Mouse (Mus musculus) lung, embryonic 16.5 days (tissue): ENCODE data around the gene Syt2. TPM values are rescaled to one million over a fixed set of nuclear protein-coding genes. Genes with fewer than 3 reads are reported as not detected.

Experiments
- ATAC-seq: fragments of 200-750 bp; cut with Nextera tagmentation; 2 replicates; pipeline ENCODE4 v1.8.0; 2017; ENCODE audit warnings: low read depth, mild to moderate bottlenecking, moderate library complexity
- H3K27ac ChIP-seq: fragments of 300-500 bp; sonication (generic); 2 replicates; pipeline ENCODE4 v1.5.1; 2014; ENCODE audit warnings: mild to moderate bottlenecking, control low read depth, low read length
- H3K27me3 ChIP-seq: fragments of 300-500 bp; sonication (generic); 2 replicates; pipeline ENCODE4 v1.6.1; 2014; ENCODE audit warnings: low read depth, low read length, mixed read lengths; ENCODE audit not compliant: control insufficient read depth, insufficient read depth
- H3K36me3 ChIP-seq: fragments of 300-500 bp; sonication (generic); 2 replicates; pipeline ENCODE4 v1.6.1; 2014; ENCODE audit warnings: low read length; ENCODE audit not compliant: control insufficient read depth, insufficient read depth
- H3K4me1 ChIP-seq: fragments of 300-500 bp; sonication (generic); replicated peaks from 2 replicates; pipeline ENCODE4 v1.6.1; 2014; ENCODE audit warnings: low read length, mixed read lengths; ENCODE audit not compliant: control insufficient read depth, insufficient read depth
- H3K4me2 ChIP-seq: fragments of 300-500 bp; sonication (generic); 2 replicates; pipeline ENCODE4 v1.6.1; 2014; ENCODE audit warnings: low read depth, low read length, control low read depth
- H3K4me3 ChIP-seq: fragments of 300-500 bp; sonication (generic); 2 replicates; pipeline ENCODE4 v1.5.1; 2014; ENCODE audit warnings: mild to moderate bottlenecking, low read length, control low read depth
- H3K9ac ChIP-seq: fragments of 300-500 bp; sonication (generic); 2 replicates; pipeline ENCODE4 v1.6.1; 2014; ENCODE audit warnings: low read length, control low read depth
- H3K9me3 ChIP-seq: fragments of 300-500 bp; sonication (generic); 2 replicates; pipeline ENCODE4 v1.6.1; 2016; ENCODE audit warnings: low read length; ENCODE audit not compliant: control insufficient read depth
- WGBS: fragments of 180-500 bp; shearing (Covaris S2); extraction: QIAGEN DNeasy Blood & Tissue Kit; methylation state at CpG from one replicate; pipeline ENCODE4 v1.1.7; 2014; 5-methylcytosine and 5-hydroxymethylcytosine counted together
- polyA plus RNA-seq: library from polyadenylated mRNA; unstranded; fragments of >200 nt; fragmentation: Nextera tagmentation; extraction: Ambion mirVana; gene quantifications from 2 replicates; pipeline ENCODE4 v1.2.1, GENCODE M21; 2015

The Syt2 gene
- polyA plus RNA-seq, 1 experiment from 2014 or later = 0.15 TPM

DNA sequence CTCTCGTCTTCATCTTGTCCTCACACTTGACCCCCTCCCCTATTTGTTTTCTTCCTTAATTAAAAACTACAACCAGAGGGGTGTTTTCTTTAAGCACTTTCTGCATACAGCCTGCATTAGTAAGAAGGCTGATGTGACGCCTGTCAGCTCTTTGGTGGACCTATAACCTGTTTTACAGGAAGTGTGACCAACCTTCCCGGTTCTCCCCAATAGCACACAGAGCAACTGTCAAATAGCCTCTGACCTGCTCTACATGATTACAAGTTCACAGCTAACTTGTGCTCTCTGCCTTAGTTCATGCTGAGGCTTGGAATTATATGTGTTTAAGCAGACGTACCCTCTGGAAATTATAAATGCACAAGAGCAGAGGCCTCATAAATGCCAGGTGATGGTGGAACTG, 120.0 kb downstream of the Syt2 start:
- no peak overlapping the region for H3K9ac ChIP-seq
- no peak for ATAC-seq
- 65% methylated on average over 4 of the region's 4 CpGs for WGBS

DNA sequence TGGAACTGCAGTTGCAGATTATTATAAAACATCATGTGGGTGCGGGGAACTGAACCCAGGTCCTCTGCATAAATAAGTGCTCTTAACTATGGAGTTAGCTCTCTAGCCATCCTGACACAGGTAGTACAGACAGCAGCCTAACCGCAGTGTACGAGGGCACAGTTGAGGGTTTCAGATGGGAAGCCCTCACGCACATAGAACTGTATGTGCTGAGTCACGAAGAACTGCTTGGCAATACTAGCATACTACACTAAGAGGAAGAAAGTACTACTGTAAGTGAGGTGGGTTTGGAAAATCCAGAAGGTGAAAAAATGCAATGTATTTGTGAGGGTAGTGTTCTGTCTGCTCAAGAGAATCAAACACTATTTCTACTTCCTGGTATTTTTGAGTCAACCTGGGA, 123.8 kb downstream of the Syt2 start:
- ATAC-seq = no peak
- 92% methylated on average over 5 of the region's 5 CpGs for WGBS
- peaks cover 11% of the 10 kb centered on the region for H3K36me3 ChIP-seq
- no peaks in the 10 kb centered on the region for H3K9me3 ChIP-seq
- H3K27me3 ChIP-seq = no peaks in the 10 kb centered on the region
- H3K4me1 ChIP-seq = peaks cover 45% of the 10 kb centered on the region
- peak overlapping the region; percentile 68; the same call in 1 of the 2 replicates for H3K27ac ChIP-seq
- H3K4me2 ChIP-seq = no peak overlapping the region
- H3K4me3 ChIP-seq = no peak overlapping the region
- H3K9ac ChIP-seq = no peak overlapping the region

More for the DNA sequence above, 120.0 kb downstream of the Syt2 start:
- Histone ChIP-seq H3K27me3 (no peaks in the 10 kb centered on the region), H3K27ac (no peak overlapping the region), H3K4me2 (no peak overlapping the region), H3K4me3 (no peak overlapping the region), H3K4me1 (peaks cover 18% of the 10 kb centered on the region), H3K9me3 (no peaks in the 10 kb centered on the region), H3K36me3 (peaks cover 9% of the 10 kb centered on the region)

DNA sequence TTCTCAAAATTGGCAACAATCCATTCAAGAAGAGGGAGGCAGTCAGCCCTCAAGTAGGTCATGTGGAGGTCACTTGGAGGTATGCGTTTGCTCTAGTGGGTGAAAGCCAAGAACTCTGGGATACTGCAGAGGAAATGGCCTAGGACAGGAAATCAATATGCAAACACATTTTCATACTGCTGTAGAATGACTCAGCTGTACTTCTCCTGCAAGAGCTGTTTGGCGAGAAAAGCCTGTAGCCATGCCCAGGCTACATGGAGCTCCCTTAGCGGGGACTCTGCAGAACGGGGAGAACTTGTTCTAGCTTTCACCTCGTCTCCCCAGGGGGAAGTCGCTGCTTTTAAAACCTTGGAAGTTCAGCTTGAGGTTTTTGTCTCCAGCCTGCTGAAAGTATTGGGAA, 124.9 kb downstream of the Syt2 start:
- H3K4me1 ChIP-seq = peaks cover 50% of the 10 kb centered on the region
- no peak overlapping the region for H3K4me3 ChIP-seq
- peak overlapping the region; percentile 83 for H3K27ac ChIP-seq
- H3K9me3 ChIP-seq = no peaks in the 10 kb centered on the region
- H3K4me2 ChIP-seq = no peak overlapping the region; the same call in 1 of the 2 replicates
- no peaks in the 10 kb centered on the region for H3K27me3 ChIP-seq
- peaks cover 11% of the 10 kb centered on the region for H3K36me3 ChIP-seq
- 15% methylated on average over 6 of the region's 6 CpGs for WGBS
- H3K9ac ChIP-seq = no peak overlapping the region
- peak; percentile 84 for ATAC-seq

DNA sequence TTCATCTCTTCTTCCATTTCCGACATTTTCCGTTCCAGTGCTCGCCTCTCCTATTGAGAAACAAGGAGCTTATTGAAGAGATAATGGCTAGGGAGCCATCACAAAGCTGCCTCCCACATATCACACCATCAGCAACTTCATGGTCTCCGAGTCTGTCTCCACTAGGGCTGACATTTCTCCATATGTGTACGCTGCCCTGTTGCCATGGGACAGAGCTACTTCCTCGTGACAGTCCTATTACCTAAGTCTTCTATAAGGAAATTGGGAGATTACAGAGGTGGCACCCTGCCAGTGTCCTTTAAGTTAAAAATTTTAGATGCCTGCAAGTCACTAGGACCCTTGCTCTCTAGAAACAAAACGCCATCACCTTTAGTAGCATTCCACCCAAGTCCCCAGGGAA, 125.5 kb downstream of the Syt2 start:
- no peak for ATAC-seq
- Histone ChIP-seq H3K4me1 (peaks cover 50% of the 10 kb centered on the region), H3K27me3 (no peaks in the 10 kb centered on the region), H3K36me3 (peaks cover 11% of the 10 kb centered on the region), H3K9ac (no peak overlapping the region), H3K4me2 (no peak overlapping the region), H3K27ac (peak overlapping the region; percentile 83), H3K4me3 (no peak overlapping the region), H3K9me3 (no peaks in the 10 kb centered on the region)
- WGBS = 79% methylated on average over 7 of the region's 7 CpGs

DNA sequence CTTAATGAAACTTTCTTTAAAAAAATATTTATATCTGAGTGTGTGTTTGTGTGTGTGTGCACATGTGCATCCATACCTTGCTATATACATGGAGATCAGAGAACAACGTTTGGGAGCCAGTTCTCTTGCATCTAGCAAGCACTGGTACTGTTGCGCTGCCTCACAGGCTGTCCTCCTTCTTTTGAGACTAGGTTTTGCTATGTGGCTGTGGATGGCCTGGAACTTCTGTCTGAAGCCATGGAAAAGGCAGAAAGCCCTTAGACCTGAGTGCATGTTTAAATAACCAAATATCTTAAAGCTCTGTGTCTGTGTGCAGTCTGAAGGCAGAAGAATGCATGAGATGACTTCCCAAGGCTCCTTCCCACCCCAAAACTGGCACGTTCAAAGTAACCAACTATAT, 126.3 kb downstream of the Syt2 start:
- no peak for ATAC-seq
- H3K36me3 ChIP-seq = peaks cover 8% of the 10 kb centered on the region
- peaks cover 50% of the 10 kb centered on the region for H3K4me1 ChIP-seq

DNA sequence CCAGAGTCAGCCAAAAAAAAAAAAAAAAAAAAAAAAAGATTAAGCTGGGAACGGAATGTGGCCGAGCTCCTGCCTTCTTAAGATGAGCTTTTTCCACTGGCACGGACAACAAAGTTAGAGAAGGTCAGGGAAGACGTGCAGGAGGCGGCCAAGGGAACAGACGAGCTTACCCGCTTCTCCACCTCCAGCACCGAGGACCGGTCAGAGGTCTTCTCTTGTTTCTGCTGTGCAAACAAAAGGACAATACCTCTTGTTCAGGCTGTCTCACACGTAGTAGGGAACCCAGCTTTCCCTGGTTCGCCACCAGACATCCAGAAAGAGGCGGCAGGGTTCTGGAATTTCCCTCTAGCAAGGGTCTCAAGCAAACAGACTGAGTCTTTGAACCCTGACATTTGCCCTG, 126.8 kb downstream of the Syt2 start:
- H3K36me3 ChIP-seq = peaks cover 8% of the 10 kb centered on the region; the same call in 1 of the 2 replicates
- peak; percentile 19; the same call in 1 of the 2 replicates for ATAC-seq
- H3K4me1 ChIP-seq = peaks cover 53% of the 10 kb centered on the region
- WGBS = 32% methylated on average over 12 of the region's 12 CpGs
- H3K27me3 ChIP-seq = no peaks in the 10 kb centered on the region
- no peak overlapping the region for H3K4me2 ChIP-seq
- no peaks in the 10 kb centered on the region for H3K9me3 ChIP-seq
- H3K9ac ChIP-seq = peak overlapping the region; percentile 51; the same call in 1 of the 2 replicates
- H3K27ac ChIP-seq = peak overlapping the region; percentile 91
- no peak overlapping the region for H3K4me3 ChIP-seq

More for the DNA sequence above, 126.3 kb downstream of the Syt2 start:
- H3K9ac ChIP-seq = 0 out of 2 replicates have a peak overlapping the region, but pooled peaks have one; percentile 20
- no peaks in the 10 kb centered on the region for H3K9me3 ChIP-seq
- no peak overlapping the region for H3K4me3 ChIP-seq
- no peaks in the 10 kb centered on the region for H3K27me3 ChIP-seq
- WGBS = 57% methylated on average over 3 of the region's 3 CpGs
- H3K4me2 ChIP-seq = no peak overlapping the region
- H3K27ac ChIP-seq = peak overlapping the region; percentile 55

DNA sequence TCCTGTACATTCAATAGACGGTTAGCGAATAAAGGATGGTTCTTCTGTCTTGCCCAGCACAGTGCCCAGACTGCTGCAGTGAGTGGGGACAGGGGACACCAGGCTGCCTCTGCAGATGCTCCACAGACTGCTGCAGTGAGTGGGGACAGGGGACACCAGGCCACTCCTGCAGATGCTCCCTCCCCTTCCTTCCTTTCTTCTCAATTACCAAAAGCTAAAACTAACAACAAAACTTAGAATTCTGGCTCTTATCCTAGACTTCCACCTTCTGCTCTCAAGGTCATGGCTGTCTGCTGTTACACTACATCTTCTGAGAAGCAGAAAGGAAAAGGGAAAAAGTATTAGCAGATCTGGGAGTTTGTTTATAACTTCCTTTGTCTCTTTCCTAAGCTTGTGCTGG, 127.8 kb downstream of the Syt2 start:
- no peak overlapping the region for H3K9ac ChIP-seq
- H3K4me1 ChIP-seq = peaks cover 53% of the 10 kb centered on the region
- peak; percentile 53 for ATAC-seq
- no peak overlapping the region for H3K4me2 ChIP-seq
- peaks cover 6% of the 10 kb centered on the region; the same call in 1 of the 2 replicates for H3K36me3 ChIP-seq
- no peaks in the 10 kb centered on the region for H3K9me3 ChIP-seq
- no peaks in the 10 kb centered on the region for H3K27me3 ChIP-seq
- peak overlapping the region; percentile 91 for H3K27ac ChIP-seq
- 62% methylated on average over 2 of the region's 2 CpGs for WGBS
- H3K4me3 ChIP-seq = no peak overlapping the region

DNA sequence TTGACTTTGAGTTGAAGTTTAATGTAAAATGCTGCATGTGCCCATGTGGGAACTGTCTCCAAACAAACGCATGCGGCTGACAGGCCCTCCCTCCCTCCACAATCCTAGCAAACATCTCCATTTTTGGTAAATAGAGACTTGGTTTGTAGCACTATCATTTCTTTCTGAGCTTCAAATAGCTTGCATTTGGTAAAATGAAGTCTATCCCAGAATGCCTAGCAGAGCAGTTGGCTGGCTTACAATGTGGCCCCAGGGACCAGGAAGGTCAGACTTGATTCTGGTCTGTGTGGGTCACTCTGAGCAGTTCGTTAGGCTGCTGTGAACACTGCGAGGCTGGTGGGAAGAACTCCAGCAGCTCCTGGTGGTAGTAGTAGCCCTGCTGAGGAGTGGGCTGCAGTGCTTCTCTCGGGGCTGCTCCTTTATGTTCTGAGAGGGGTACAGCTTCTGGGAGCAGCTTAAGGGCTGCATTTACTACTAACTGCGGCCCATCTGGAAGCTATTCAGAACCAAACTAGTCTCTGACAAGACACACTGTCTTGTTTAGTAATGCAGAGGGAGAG, 128.3 kb downstream of the Syt2 start:
- no peak overlapping the region for H3K9ac ChIP-seq
- WGBS = 35% methylated on average over 6 of the region's 6 CpGs
- peaks cover 53% of the 10 kb centered on the region for H3K4me1 ChIP-seq
- H3K4me3 ChIP-seq = no peak overlapping the region
- peak; percentile 49 for ATAC-seq
- no peak overlapping the region for H3K4me2 ChIP-seq
- H3K36me3 ChIP-seq = peaks cover 6% of the 10 kb centered on the region; the same call in 1 of the 2 replicates
- no peaks in the 10 kb centered on the region for H3K9me3 ChIP-seq
- peak overlapping the region; percentile 91 for H3K27ac ChIP-seq
- no peaks in the 10 kb centered on the region for H3K27me3 ChIP-seq

DNA sequence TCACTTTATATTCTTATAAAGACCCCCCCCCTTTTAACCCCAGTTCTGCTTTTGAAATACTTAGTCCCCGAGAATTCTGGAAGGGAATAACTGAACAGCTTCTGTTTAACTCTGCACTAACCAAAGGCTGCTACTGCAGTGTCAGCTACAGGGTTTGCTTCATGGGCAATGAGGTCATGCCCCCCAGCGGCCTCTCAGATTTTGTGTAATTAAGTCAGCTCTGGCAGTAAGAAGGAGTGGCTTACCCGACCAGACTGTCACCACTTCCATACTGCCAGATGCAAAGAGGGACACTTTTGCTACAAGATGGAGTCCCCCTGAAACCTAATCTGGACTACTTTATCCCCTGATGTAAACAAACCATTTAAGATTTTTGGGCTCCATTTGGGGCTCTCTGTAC, 129.2 kb downstream of the Syt2 start:
- no peaks in the 10 kb centered on the region for H3K27me3 ChIP-seq
- WGBS = 30% methylated on average over 3 of the region's 3 CpGs
- H3K4me3 ChIP-seq = no peak overlapping the region
- no peak overlapping the region for H3K9ac ChIP-seq
- H3K4me1 ChIP-seq = peaks cover 52% of the 10 kb centered on the region
- H3K9me3 ChIP-seq = no peaks in the 10 kb centered on the region
- peaks cover 3% of the 10 kb centered on the region; the same call in 1 of the 2 replicates for H3K36me3 ChIP-seq
- H3K4me2 ChIP-seq = no peak overlapping the region
- ATAC-seq = no peak
- H3K27ac ChIP-seq = peak overlapping the region; percentile 91; the same call in 1 of the 2 replicates
